ENCODE assay signal across 8 mouse cellular contexts in the genomic region with DNA sequence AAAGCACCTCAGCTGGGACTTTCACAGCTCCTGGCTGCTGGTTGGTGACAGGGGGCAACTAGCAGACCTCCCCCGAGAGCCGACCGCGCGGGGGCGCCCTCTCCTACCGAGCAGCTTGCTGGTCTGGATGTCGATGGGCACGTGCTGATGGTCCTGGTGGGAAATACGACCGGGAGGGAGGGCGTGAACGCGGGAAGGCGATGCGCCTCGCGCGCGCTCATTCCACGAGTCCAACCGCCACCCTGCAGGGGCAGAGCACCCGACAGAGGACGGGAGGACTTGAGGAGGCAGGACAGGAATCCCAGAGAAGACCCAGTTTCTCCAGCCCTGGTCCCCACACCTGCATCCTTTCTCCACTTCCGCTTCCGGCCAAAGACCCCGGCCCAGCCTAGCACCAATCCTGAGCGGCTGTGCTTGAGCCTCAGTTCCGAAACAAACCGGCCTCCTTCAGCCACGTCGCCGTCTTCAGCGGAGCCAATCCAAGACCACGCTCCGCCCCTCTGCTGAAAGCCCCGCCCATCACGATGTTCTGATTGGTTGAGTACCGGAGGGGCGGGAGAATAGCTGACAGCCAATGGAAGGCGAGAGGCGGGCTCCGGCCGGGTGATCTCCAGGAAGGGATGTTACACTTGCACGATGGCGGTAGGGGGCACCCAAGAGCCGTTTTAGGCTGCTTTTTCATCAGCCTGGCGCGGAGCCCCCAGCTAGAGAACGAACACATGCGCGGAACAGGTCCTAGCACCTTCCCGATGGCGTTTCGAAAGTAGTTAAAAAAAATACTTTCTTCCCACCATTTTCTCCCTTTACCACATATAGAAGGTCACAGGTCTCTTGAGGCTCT. TPM values are rescaled to one million over a fixed set of nuclear protein-coding genes. Genes with fewer than 3 reads are reported as not detected.
DNase-seq lines count a peak whose midpoint lies in the region; ATAC-seq and TF ChIP-seq lines count a peak whose summit lies in the region.

Gene Cdk5rap3 (minus strand): TSS at position 453 of the 841 bp plus-strand sequence.

- H3K4me1 ChIP-seq in embryonic facial prominence, embryonic 13.5 days: peaks cover 14% of the 10 kb centered on the region
- H3K4me1 ChIP-seq in kidney, adult 2 months (ENCODE audit: control insufficient read depth, insufficient read depth, low read length): no peaks in the 10 kb centered on the region; the same call in 1 of the 2 replicates
- H3K4me1 ChIP-seq in limb, embryonic 12.5 days (replicated peaks): peaks cover 13% of the 10 kb centered on the region
- peaks cover 13% of the 10 kb centered on the region for H3K4me1 ChIP-seq in midbrain, embryonic 15.5 days
- H3K4me1 ChIP-seq in spleen, adult 2 months (ENCODE audit: control insufficient read depth, insufficient read depth, insufficient read length): no peaks in the 10 kb centered on the region; the same call in 1 of the 2 replicates

- TF ChIP-seq POLR2A in kidney, adult 2 months (IDR thresholded peaks at IDR 0.05; ENCODE audit: low read depth, low read length): peak; percentile 48
- peak; percentile 31 for TF ChIP-seq POLR2A in spleen, adult 2 months (IDR thresholded peaks at IDR 0.05; ENCODE audit: low read depth, low read length)

- H3K9me3 ChIP-seq in embryonic facial prominence, embryonic 13.5 days: no peaks in the 10 kb centered on the region
- H3K9me3 ChIP-seq in limb, embryonic 12.5 days: no peaks in the 10 kb centered on the region
- H3K9me3 ChIP-seq in midbrain, embryonic 15.5 days: no peaks in the 10 kb centered on the region

- peak within 1 kb of the TSS; percentile 92 for H3K4me2 ChIP-seq in embryonic facial prominence, embryonic 13.5 days
- peak within 1 kb of the TSS; percentile 92 for H3K4me2 ChIP-seq in limb, embryonic 12.5 days
- H3K4me2 ChIP-seq in midbrain, embryonic 15.5 days: peak within 1 kb of the TSS; percentile 84

- ATAC-seq in embryonic facial prominence, embryonic 13.5 days (ENCODE audit: insufficient number of reproducible peaks, insufficient read depth, low FRiP score, low TSS enrichment, low read depth): peak; percentile 96
- peak; percentile 98 for ATAC-seq in limb, embryonic 12.5 days (ENCODE audit: insufficient number of reproducible peaks, insufficient read depth, low FRiP score, low TSS enrichment, low read depth)
- ATAC-seq in midbrain, embryonic 15.5 days (replicated peaks): peak; percentile 98

- H3K27ac ChIP-seq in embryonic facial prominence, embryonic 13.5 days: peak within 1 kb of the TSS; percentile 75
- peak within 1 kb of the TSS; percentile 85 for H3K27ac ChIP-seq in kidney, adult 2 months (ENCODE audit: insufficient read depth, low read depth, low read length)
- peak within 1 kb of the TSS; percentile 77 for H3K27ac ChIP-seq in limb, embryonic 12.5 days
- H3K27ac ChIP-seq in midbrain, embryonic 15.5 days: peak within 1 kb of the TSS; percentile 79
- peak within 1 kb of the TSS; percentile 69 for H3K27ac ChIP-seq in spleen, adult 2 months (ENCODE audit: insufficient read depth, low read length)

- WGBS in embryonic facial prominence, embryonic 13.5 days: under 1% methylated on average over 55 of the region's 55 CpGs
- WGBS in kidney, adult 2 months: under 1% methylated on average over 53 of the region's 55 CpGs
- WGBS in limb, embryonic 12.5 days: under 1% methylated on average over 54 of the region's 55 CpGs
- under 1% methylated on average over 55 of the region's 55 CpGs for WGBS in midbrain, embryonic 15.5 days
- WGBS in spleen, adult 2 months: under 1% methylated on average over 55 of the region's 55 CpGs

- DNase-seq in 3134 (ENCODE audit: extremely low read depth, insufficient read length, low spot score): peak; percentile 97
- peak; percentile 99 for DNase-seq in adrenal gland, postnatal 36 days
- DNase-seq in heart, adult 18-20 months: peak; percentile 99 to 100
- DNase-seq in kidney, adult 2 months: peak; percentile 100
- DNase-seq in spleen, adult 2 months (ENCODE audit: low read depth in 1 of 2, low spot score in 2 of 2): peak; percentile 96 to 98

- H3K36me3 ChIP-seq in embryonic facial prominence, embryonic 13.5 days: peaks cover 12% of the 10 kb centered on the region
- no peaks in the 10 kb centered on the region for H3K36me3 ChIP-seq in kidney, adult 2 months (ENCODE audit: control insufficient read depth, insufficient read depth, low read length)
- H3K36me3 ChIP-seq in limb, embryonic 12.5 days: peaks cover 11% of the 10 kb centered on the region
- H3K36me3 ChIP-seq in midbrain, embryonic 15.5 days (replicated peaks): no peaks in the 10 kb centered on the region
- H3K36me3 ChIP-seq in spleen, adult 2 months (ENCODE audit: control insufficient read depth, insufficient read depth, low read length): peaks cover 4% of the 10 kb centered on the region

- H3K27me3 ChIP-seq in embryonic facial prominence, embryonic 13.5 days: no peaks in the 10 kb centered on the region; the same call in 1 of the 2 replicates
- H3K27me3 ChIP-seq in kidney, adult 2 months (replicated peaks; ENCODE audit: control insufficient read depth, insufficient read depth, low read length): no peaks in the 10 kb centered on the region
- H3K27me3 ChIP-seq in limb, embryonic 12.5 days: 0 out of 2 replicates have a peak, but pooled peaks cover 4% of the 10 kb centered on the region
- no peaks in the 10 kb centered on the region for H3K27me3 ChIP-seq in midbrain, embryonic 15.5 days (replicated peaks)
- H3K27me3 ChIP-seq in spleen, adult 2 months (ENCODE audit: control insufficient read depth, insufficient read depth, low read length): no peaks in the 10 kb centered on the region

- peak within 1 kb of the TSS; percentile 77 for H3K4me3 ChIP-seq in embryonic facial prominence, embryonic 13.5 days
- peak within 1 kb of the TSS; percentile 71 for H3K4me3 ChIP-seq in kidney, adult 2 months (ENCODE audit: insufficient read depth, low read depth, low read length)
- peak within 1 kb of the TSS; percentile 83 for H3K4me3 ChIP-seq in limb, embryonic 12.5 days (replicated peaks)
- H3K4me3 ChIP-seq in midbrain, embryonic 15.5 days: peak within 1 kb of the TSS; percentile 62
- peak within 1 kb of the TSS; percentile 89 for H3K4me3 ChIP-seq in spleen, adult 2 months (ENCODE audit: extremely low read depth, insufficient read depth, insufficient read length)

- peak; percentile 90 for TF ChIP-seq CTCF in kidney, adult 2 months (conservative IDR thresholded peaks at IDR 0.05; ENCODE audit: insufficient read depth, insufficient read length, low read depth, low read length)
- TF ChIP-seq CTCF in spleen, adult 2 months (IDR thresholded peaks at IDR 0.05; ENCODE audit: extremely low read depth, insufficient read depth, insufficient read length, insufficient replicate concordance): peak; percentile 74; the same call in 1 of the 2 replicates

- peak within 1 kb of the TSS; percentile 85 for H3K9ac ChIP-seq in embryonic facial prominence, embryonic 13.5 days
- peak within 1 kb of the TSS; percentile 78 for H3K9ac ChIP-seq in limb, embryonic 12.5 days (replicated peaks)
- peak within 1 kb of the TSS; percentile 58 for H3K9ac ChIP-seq in midbrain, embryonic 15.5 days

RNA-seq across cellular contexts. Expression of gene Cdk5rap3, which starts in this region (rescaled TPM):
- total RNA-seq in adrenal gland, postnatal 36 days (2021): 10 to 100 TPM; 44.1 to 58.8 TPM
- polyA plus RNA-seq in embryonic facial prominence, embryonic 13.5 days (2015; fragmentation: Nextera tagmentation; extraction: Ambion mirVana): 89.4 and 94.8 TPM in 2 replicates
- total RNA-seq in heart, adult 18-20 months (2021): 10 to 100 TPM; 23.4 to 25.1 TPM
- 35.6 and 37.2 TPM in 2 replicates for polyA plus RNA-seq in kidney, adult 2 months (2012; rRNA removed)
- 87.8 and 89.6 TPM in 2 replicates for polyA plus RNA-seq in limb, embryonic 12.5 days (2016; fragmentation: Nextera tagmentation; extraction: Ambion mirVana)
- polyA plus RNA-seq in midbrain, embryonic 15.5 days (2015; fragmentation: Nextera tagmentation; extraction: Ambion mirVana): 88.2 and 91.7 TPM in 2 replicates
- 31.7 and 36.0 TPM in 2 replicates for polyA plus RNA-seq in spleen, adult 2 months (2012; rRNA removed)

Comparison
In these comparisons a context has a peak if more than half of its experiments do, and no peak if none do; other contexts are left out.
1. Peak in every context shown above with its lines: DNase-seq, ATAC-seq, H3K4me3 ChIP-seq and H3K27ac ChIP-seq.